Mouse (Mus musculus) hematopoietic stem cell, adult 5-6 weeks (primary cell): ENCODE measurements around the gene Prr12. TPM values are rescaled to one million over a fixed set of nuclear protein-coding genes. Genes with fewer than 3 reads are reported as not detected.
"Not testable (repeated sequence)": the region's sequence is repeated elsewhere in the genome, so short reads cannot be mapped to it uniquely, and the experiment has no call there.

Experiments used
- ATAC-seq, 2 experiments: fragments of 125-278 bp in 1 of 2; replicated peaks in 1 of 2; 2 replicates each; pipeline ENCODE4 v1.8.0; 2016 to 2017; ENCODE audit warnings: inconsistent platforms in 2 of 2, mild to moderate bottlenecking in 2 of 2, moderate number of reproducible peaks in 2 of 2, low read depth in 1 of 2, moderate TSS enrichment in 1 of 2; ENCODE audit not compliant: low FRiP score in 2 of 2, poor library complexity in 2 of 2, severe bottlenecking in 2 of 2, insufficient read depth in 1 of 2, low TSS enrichment in 1 of 2
- total RNA-seq: library from RNA; stranded (forward); fragments of 172-1452, 232-1000 nt; gene quantifications from 2 replicates; pipeline ENCODE4 v1.2.3, GENCODE M21; 2017

The Prr12 gene
- total RNA-seq, result 3.9 and 4.6 TPM in 2 replicates

- ATAC-seq, result no peak
These were observed at the start of gene Prr12 for GRCm38 (mm10) chr7:45052862-45053116. Gene Prr12 (minus strand): TSS chr7:45052881.

GRCm38 (mm10) chr7:45102441-45102840 is 49.8 kb upstream of the Prr12 start:
- no peak for ATAC-seq

GRCm38 (mm10) chr7:45100046-45100445 is 47.4 kb upstream of the Prr12 start:
- no peak for ATAC-seq

- ATAC-seq, result no peak
These were observed 46.0 kb upstream of the Prr12 start for GRCm38 (mm10) chr7:45098541-45099240.

GRCm38 (mm10) chr7:45097479-45097878 is 44.8 kb upstream of the Prr12 start:
- peak in 1 of 2 experiments; percentile 29; a peak in 1 of 4 replicates for ATAC-seq

- ATAC-seq, result not testable (repeated sequence)
These were observed 43.3 kb upstream of the Prr12 start for GRCm38 (mm10) chr7:45095965-45096364.

- no peak for ATAC-seq
These were observed 42.7 kb upstream of the Prr12 start for GRCm38 (mm10) chr7:45095367-45095766.

- ATAC-seq, result no peak
These were observed 41.4 kb upstream of the Prr12 start for GRCm38 (mm10) chr7:45094121-45094520.

GRCm38 (mm10) chr7:45093516-45093905 is 40.8 kb upstream of the Prr12 start:
- no peak for ATAC-seq

- ATAC-seq, result no peak
These were observed 40.3 kb upstream of the Prr12 start for GRCm38 (mm10) chr7:45092828-45093515.

GRCm38 (mm10) chr7:45092048-45092447 is 39.4 kb upstream of the Prr12 start, which contains the start of gene Rcn3:
Gene Rcn3 (minus strand): TSS chr7:45092221.
- peak; percentile 67 to 86 for ATAC-seq

- peak; percentile 72 to 75 for ATAC-seq
These were observed 38.6 kb upstream of the Prr12 start for GRCm38 (mm10) chr7:45091001-45091990.

GRCm38 (mm10) chr7:45090251-45090977 is 37.7 kb upstream of the Prr12 start:
- ATAC-seq, result peak in 1 of 2 experiments; percentile 51; a peak in 2 of 4 replicates

- no peak for ATAC-seq
These were observed 35.9 kb upstream of the Prr12 start for GRCm38 (mm10) chr7:45088597-45088996.

GRCm38 (mm10) chr7:45086084-45086483 is 33.4 kb upstream of the Prr12 start:
- ATAC-seq, result no peak

- ATAC-seq, result peak in 1 of 2 experiments; percentile 1; a peak in 1 of 4 replicates
These were observed 30.7 kb upstream of the Prr12 start for GRCm38 (mm10) chr7:45083300-45083890.
